Mouse (Mus musculus) bone marrow macrophage, adult 2 months (primary cell): Measurements from ENCODE around the gene Ust.

Experiments used
- CTCF ChIP-seq: IDR thresholded peaks from 2 replicates; pipeline ENCODE4 v1.5.1; 2012; ENCODE audit warnings: low read depth, mild to moderate bottlenecking, low read length, moderate library complexity
- POLR2A ChIP-seq: IDR thresholded peaks from 2 replicates; pipeline ENCODE4 v1.6.1; 2012; ENCODE audit warnings: mild to moderate bottlenecking, low read depth, low read length, borderline replicate concordance

DNA sequence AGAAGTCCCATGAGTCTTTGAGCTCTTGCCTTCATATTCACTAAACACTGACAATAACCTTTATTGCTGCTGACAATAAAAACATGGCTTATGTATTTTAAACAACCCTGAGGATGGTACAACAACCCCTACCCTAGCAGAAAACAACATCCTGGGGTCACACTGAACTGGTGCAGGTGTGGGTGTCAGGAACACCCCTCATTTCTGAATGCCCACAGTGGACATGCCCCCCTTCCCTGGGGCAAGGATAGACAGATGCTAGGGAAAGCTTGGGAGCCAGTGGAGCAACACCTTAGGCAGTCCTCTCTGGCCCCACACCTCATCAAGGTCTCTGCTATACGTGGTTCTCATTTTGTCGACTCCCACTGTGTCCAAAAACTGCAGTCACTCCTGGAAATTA lies 343.9 kb downstream of the Ust start:
- TF ChIP-seq CTCF (no peak), POLR2A (no peak)
